In genomic region chr11:117326867-117327600, GRCm38 (mm10) we compare ENCODE assay signal across 9 mouse cellular contexts.
A peak's percentile ranks its signal among the peaks of the same experiment; 100 is the strongest.
DNase-seq lines count a peak whose midpoint lies in the region; ATAC-seq and TF ChIP-seq lines count a peak whose summit lies in the region.
"Had no signal": no experiment of that assay in that cellular context is flagged by ENCODE, and none has a peak within 500 bp of the region (broad histone marks: within the 10 kb centered on the region; RNA-seq: fewer than 3 reads in every experiment).

No protein-coding gene starts in this region.

- H3K27ac ChIP-seq in forebrain, embryonic 10.5 days = peak overlapping the region; percentile 72
- H3K27ac ChIP-seq in forebrain, embryonic 11.5 days (ENCODE audit: low read depth, low read length) = no peak overlapping the region
- peak overlapping the region; percentile 35; the same call in 1 of the 2 replicates for H3K27ac ChIP-seq in embryonic facial prominence, embryonic 15.5 days (replicated peaks)
- no peak overlapping the region for H3K27ac ChIP-seq in kidney, adult 2 months (ENCODE audit: insufficient read depth, low read depth, low read length)
- H3K27ac ChIP-seq: neural tube, embryonic 12.5 days had no signal

- no peak overlapping the region for H3K9ac ChIP-seq in forebrain, embryonic 11.5 days (ENCODE audit: low read length)
- no peak overlapping the region for H3K9ac ChIP-seq in embryonic facial prominence, embryonic 15.5 days
- H3K9ac ChIP-seq: neural tube, embryonic 12.5 days had no signal

- no peak overlapping the region for H3K4me2 ChIP-seq in forebrain, embryonic 11.5 days (ENCODE audit: low read depth, low read length, severe bottlenecking)
- no peak overlapping the region for H3K4me2 ChIP-seq in embryonic facial prominence, embryonic 15.5 days (replicated peaks)
- H3K4me2 ChIP-seq: neural tube, embryonic 12.5 days had no signal

- DNase-seq in forebrain, embryonic 10.5 days (ENCODE audit: extremely low spot score, low spot score) = no peak
- DNase-seq in forebrain, embryonic 11.5 days (ENCODE audit: low spot score) = no peak
- DNase-seq in lung, postnatal 4 days = peak; percentile 29 to 31
- DNase-seq in lung, adult 2 months = no peak
- peak; percentile 87 for DNase-seq in naive thymus-derived CD4-positive, alpha-beta T cell, adult 2 months (ENCODE audit: low read depth)
- DNase-seq in ovary, postnatal 14 days (ENCODE audit: low spot score) = no peak
- DNase-seq in kidney, adult 2 months = no peak

- no peak for TF ChIP-seq POLR2A in lung, adult 2 months (IDR thresholded peaks at IDR 0.05; ENCODE audit: borderline replicate concordance, extremely low read depth, low read depth, low read length)
- no peak for TF ChIP-seq POLR2A in kidney, adult 2 months (IDR thresholded peaks at IDR 0.05; ENCODE audit: low read depth, low read length)

- TF ChIP-seq CTCF in lung, adult 2 months (IDR thresholded peaks at IDR 0.05; ENCODE audit: insufficient read depth, low read length) = no peak
- no peak for TF ChIP-seq CTCF in kidney, adult 2 months (conservative IDR thresholded peaks at IDR 0.05; ENCODE audit: insufficient read depth, insufficient read length, low read depth, low read length)

- 79% methylated on average over 16 of the region's 16 CpGs for WGBS in forebrain, embryonic 10.5 days
- 79% methylated on average over 16 of the region's 16 CpGs for WGBS in forebrain, embryonic 11.5 days
- WGBS in lung, adult 2 months = 52% methylated on average over 16 of the region's 16 CpGs
- 53% methylated on average over 16 of the region's 16 CpGs for WGBS in embryonic facial prominence, embryonic 15.5 days
- WGBS in kidney, adult 2 months = 60% methylated on average over 16 of the region's 16 CpGs

- H3K36me3 ChIP-seq in forebrain, embryonic 10.5 days (replicated peaks) = peaks cover 5% of the 10 kb centered on the region
- no peaks in the 10 kb centered on the region for H3K36me3 ChIP-seq in forebrain, embryonic 11.5 days (ENCODE audit: control insufficient read depth, insufficient read depth, low read length)
- no peaks in the 10 kb centered on the region for H3K36me3 ChIP-seq in embryonic facial prominence, embryonic 15.5 days
- H3K36me3 ChIP-seq in kidney, adult 2 months (ENCODE audit: control insufficient read depth, insufficient read depth, low read length) = no peaks in the 10 kb centered on the region
- H3K36me3 ChIP-seq: neural tube, embryonic 12.5 days had no signal

- no peak overlapping the region for H3K4me3 ChIP-seq in forebrain, embryonic 10.5 days
- no peak overlapping the region for H3K4me3 ChIP-seq in forebrain, embryonic 11.5 days (ENCODE audit: low read depth, low read length)
- H3K4me3 ChIP-seq in lung, adult 2 months (replicated peaks; ENCODE audit: extremely low read depth, low read depth, low read length) = no peak overlapping the region
- H3K4me3 ChIP-seq in embryonic facial prominence, embryonic 15.5 days (replicated peaks) = no peak overlapping the region
- no peak overlapping the region for H3K4me3 ChIP-seq in kidney, adult 2 months (ENCODE audit: insufficient read depth, low read depth, low read length)
- H3K4me3 ChIP-seq: neural tube, embryonic 12.5 days had no signal

- H3K9me3 ChIP-seq in forebrain, embryonic 10.5 days = no peaks in the 10 kb centered on the region
- H3K9me3 ChIP-seq in forebrain, embryonic 11.5 days (ENCODE audit: control insufficient read depth, low read length) = no peaks in the 10 kb centered on the region
- no peaks in the 10 kb centered on the region for H3K9me3 ChIP-seq in embryonic facial prominence, embryonic 15.5 days (replicated peaks)
- H3K9me3 ChIP-seq: neural tube, embryonic 12.5 days had no signal

- ATAC-seq in forebrain, embryonic 11.5 days (replicated peaks; ENCODE audit: low FRiP score) = no peak
- ATAC-seq in embryonic facial prominence, embryonic 15.5 days (ENCODE audit: insufficient number of reproducible peaks, low FRiP score, low TSS enrichment, low read depth) = no peak

- H3K4me1 ChIP-seq in forebrain, embryonic 10.5 days = peaks cover 84% of the 10 kb centered on the region
- peaks cover 30% of the 10 kb centered on the region for H3K4me1 ChIP-seq in forebrain, embryonic 11.5 days (replicated peaks; ENCODE audit: control insufficient read depth, insufficient read depth, low read length)
- peaks cover 21% of the 10 kb centered on the region for H3K4me1 ChIP-seq in lung, adult 2 months (ENCODE audit: control insufficient read depth, insufficient read depth, low read length)
- peaks cover 89% of the 10 kb centered on the region for H3K4me1 ChIP-seq in embryonic facial prominence, embryonic 15.5 days
- H3K4me1 ChIP-seq in kidney, adult 2 months (ENCODE audit: control insufficient read depth, insufficient read depth, low read length) = peaks cover 20% of the 10 kb centered on the region; the same call in 1 of the 2 replicates

- H3K27me3 ChIP-seq in forebrain, embryonic 10.5 days (ENCODE audit: poor library complexity, severe bottlenecking) = no peaks in the 10 kb centered on the region
- H3K27me3 ChIP-seq in forebrain, embryonic 11.5 days (ENCODE audit: control insufficient read depth, insufficient read depth, low read length) = no peaks in the 10 kb centered on the region
- H3K27me3 ChIP-seq in embryonic facial prominence, embryonic 15.5 days = no peaks in the 10 kb centered on the region
- H3K27me3 ChIP-seq in kidney, adult 2 months (replicated peaks; ENCODE audit: control insufficient read depth, insufficient read depth, low read length) = no peaks in the 10 kb centered on the region
- H3K27me3 ChIP-seq: neural tube, embryonic 12.5 days had no signal

Comparison
In these comparisons a context has a peak if more than half of its experiments do, and no peak if none do; other contexts are left out.
1. DNase-seq: peak in lung, postnatal 4 days (2 of 2) and naive thymus-derived CD4-positive, alpha-beta T cell, adult 2 months (single experiment); none in forebrain, embryonic 10.5 days (single experiment), forebrain, embryonic 11.5 days (single experiment), lung, adult 2 months (single experiment), ovary, postnatal 14 days (single experiment) and kidney, adult 2 months (single experiment).
2. H3K27ac ChIP-seq: peak in forebrain, embryonic 10.5 days (single experiment) and embryonic facial prominence, embryonic 15.5 days (single experiment); none in forebrain, embryonic 11.5 days (single experiment) and kidney, adult 2 months (single experiment).